Mouse (Mus musculus) c-Kit-positive CD71-positive TER-119-positive erythroid progenitor cells, embryonic 14.5 days (primary cell): ENCODE results near the gene Sphk1.
"Not testable (repeated sequence)": the region's sequence is repeated elsewhere in the genome, so short reads cannot be mapped to it uniquely, and the experiment has no call there.

Experiments used
- DNase-seq: peaks from one replicate; pipeline ENCODE4 v3.0.0-alpha.2; 2013; ENCODE audit warnings: low spot score

Sphk1 gene

DNA sequence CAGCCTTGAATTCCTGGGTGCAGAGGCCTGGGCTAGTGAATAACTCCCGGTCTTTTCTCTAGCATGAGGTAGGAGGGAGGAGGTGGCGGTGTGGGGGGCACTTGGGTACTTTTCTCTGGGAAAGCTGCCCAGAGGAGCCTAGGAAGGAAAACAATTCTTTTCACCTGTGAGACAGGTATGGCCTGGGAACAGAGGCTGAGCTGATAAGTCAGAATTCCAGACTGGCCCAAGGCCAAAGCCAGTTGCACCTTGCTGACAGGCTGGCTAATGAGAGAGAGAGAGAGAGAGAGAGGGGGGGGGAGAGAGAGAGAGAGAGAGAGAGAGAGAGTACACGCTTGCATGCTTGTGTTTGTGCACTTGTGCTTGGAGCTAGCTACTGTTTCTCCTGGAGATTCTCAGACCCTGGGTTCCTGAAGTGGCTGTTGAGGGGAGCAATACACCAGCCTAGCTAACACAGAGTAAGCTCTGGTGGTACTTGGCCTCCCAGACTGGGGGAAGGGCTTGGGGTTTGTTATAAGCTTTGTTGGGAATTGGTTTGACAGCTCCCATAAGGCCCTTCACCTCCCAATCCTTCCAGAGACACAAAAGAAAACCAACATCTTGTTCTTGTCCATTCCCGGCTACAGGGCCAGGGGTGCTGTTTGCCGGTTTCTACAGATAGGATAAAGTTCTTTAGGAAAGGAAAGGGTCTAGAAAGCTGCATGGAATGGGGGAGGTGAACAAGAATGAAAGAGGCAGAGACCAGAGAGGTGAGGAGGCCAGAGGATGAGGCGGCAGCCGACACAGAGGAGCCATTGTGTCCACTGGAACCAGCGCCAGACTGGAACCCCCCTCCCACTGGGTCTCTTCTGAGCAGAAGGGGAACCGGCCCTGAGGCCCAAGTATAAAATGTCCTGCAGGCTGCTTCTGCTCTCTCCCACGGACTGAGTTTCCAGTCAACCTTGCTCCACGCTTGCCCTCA, at the start of gene Sphk1:
Gene Sphk1 (plus strand): TSS at position 739 of the 961 bp plus-strand sequence.
- DNase-seq, result no peak

DNA sequence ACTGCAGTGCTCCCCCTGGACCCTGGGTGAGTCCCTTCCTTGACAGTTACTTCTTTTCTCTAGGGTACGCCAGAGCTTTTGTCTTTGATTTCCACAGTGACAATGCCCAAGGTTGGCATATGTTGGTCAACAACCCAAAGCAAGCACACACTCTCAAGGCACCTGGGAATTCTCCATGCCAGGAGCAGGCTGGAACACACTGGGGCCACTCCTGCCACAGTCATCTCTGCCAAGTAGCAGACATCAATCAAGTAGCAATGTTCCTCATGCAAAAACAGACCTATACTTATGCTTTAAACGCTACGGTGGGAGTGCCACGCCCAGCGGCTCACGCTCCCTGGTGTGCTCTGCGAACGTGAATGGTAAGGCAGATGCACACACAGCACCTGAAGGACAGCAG, 49.8 kb upstream of the Sphk1 start:
- no peak for DNase-seq

GRCm38 (mm10) chr11:116481776-116482175, 48.9 kb upstream of the Sphk1 start:
- no peak for DNase-seq

GRCm38 (mm10) chr11:116484261-116484660, 46.5 kb upstream of the Sphk1 start:
- DNase-seq, result no peak

- no peak for DNase-seq
These were observed 42.5 kb upstream of the Sphk1 start for GRCm38 (mm10) chr11:116488207-116488606.

- DNase-seq, result peak; percentile 36
These were observed 41.9 kb upstream of the Sphk1 start for GRCm38 (mm10) chr11:116488693-116489375.

- peak; percentile 26 for DNase-seq
These were observed 40.9 kb upstream of the Sphk1 start for GRCm38 (mm10) chr11:116489771-116490231.

DNA sequence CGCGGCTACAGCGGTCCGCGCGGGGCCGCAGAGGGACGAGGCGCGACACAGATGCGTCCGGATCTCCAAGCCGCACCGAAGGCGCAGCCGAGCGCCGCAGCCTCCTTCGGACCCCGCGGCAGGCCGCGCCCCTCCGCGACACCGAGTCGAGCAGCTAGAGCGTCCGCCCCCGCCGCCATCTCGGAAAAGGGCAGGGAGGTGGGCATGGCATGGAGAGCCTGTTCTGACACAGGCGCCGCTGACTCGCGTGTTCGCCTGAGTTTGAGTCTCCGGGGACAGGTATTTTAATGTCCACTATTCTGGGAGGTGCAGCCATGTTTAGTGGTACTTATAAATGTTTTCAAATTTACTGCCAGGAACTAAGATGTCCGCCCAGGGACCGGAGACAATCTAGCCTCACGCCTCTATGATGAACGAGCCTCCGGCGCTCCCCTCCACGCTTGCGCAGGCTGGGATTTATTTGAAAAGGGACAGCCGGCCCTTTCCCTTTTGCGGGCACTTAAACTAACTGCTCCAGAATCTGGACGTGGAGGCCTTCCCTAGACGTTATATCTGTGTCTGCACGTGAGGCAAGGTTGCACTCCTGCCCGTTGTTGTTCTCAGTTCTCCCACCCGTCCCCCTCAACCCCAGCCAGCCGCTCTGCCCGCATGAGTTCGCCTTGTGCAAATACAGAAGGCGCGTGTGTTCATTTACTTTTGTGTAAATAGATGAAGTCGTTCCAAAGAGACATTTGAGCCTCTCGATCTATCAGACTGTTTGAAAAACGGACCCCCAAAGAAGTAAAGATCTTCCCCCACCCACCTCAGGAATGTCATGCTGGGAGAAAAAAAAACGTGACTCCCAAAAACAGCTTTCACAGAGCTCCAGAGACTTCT, 40.3 kb upstream of the Sphk1 start:
- DNase-seq, result peak; percentile 89

GRCm38 (mm10) chr11:116491338-116491737, 39.4 kb upstream of the Sphk1 start:
- no peak for DNase-seq

DNA sequence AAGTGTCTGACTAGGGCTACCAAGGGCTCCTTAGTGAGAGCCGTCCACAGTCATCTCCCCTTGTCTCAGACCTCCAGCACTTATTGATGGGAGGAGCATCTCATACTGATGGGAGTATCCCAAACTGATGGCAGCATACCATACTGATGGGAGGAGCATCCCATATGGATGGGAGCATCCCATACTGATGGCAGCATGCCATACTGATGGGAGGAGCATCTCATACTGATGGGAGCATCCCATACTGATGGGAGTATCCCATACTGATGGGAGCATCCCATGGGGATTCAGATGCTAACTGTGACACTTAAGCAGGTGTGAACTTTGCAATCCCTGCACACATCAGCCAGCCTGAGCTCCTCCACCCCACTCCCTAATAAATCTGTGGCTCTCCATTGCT, 38.2 kb upstream of the Sphk1 start:
- DNase-seq, result not testable (repeated sequence)

DNA sequence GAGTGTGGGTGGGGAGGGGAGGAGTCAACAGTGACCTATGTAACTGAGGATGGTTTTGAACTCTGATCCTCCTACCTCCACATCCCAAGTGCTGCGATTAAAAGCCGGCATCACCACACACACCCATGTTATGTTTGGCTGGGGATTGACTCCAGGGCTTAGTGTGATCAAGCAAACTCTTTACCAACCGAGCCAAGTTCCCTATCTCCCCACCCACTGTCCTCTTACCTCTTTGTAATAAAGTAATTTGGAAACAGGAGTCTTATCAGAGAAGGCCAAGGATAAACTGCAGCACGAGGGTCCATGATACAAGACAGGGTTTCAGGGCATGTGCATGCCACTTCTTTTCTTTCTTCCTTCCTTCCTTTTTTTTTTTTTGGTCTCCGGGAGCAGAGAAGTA, 37.5 kb upstream of the Sphk1 start:
- DNase-seq, result no peak

- peak; percentile 67 for DNase-seq
These were observed 36.9 kb upstream of the Sphk1 start, which contains the start of gene Prpsap1 for GRCm38 (mm10) chr11:116493795-116494252. Prpsap1 (minus strand) TSS chr11:116494202.

DNA sequence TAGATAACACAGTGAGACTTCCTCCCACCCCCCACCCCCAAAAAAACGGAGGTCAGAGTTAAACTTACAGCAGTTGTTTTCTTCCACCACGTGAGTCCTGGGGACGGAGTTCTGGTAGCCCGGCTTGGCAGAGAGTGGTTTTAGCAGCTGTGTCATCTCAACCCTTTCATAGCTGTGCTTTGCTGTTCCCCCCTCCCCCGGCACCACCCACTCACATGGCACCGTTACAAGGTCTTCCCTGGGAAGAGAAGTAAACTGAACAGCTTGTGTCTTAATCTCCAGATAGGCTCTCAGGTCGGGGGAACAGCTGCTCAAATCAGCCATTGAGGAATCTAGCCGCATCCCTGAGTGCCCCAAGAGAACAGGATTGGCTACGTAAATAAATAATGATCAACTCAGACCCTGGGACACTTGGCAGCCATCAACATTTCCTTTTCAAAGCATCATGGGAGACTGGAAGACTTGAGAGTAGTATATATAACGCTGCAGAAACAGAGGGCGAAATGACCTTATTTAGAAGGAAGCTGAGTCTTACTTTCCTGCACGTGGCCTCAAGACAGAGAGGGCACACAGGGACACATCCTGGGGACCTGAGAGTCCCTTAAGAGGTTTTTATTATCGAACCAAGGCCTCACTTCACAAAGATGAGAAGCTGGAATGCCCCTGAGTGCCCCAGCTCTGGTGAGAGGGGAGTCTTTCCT, 36.1 kb upstream of the Sphk1 start:
- DNase-seq, result no peak

GRCm38 (mm10) chr11:116497313-116497712, 33.4 kb upstream of the Sphk1 start:
- no peak for DNase-seq

DNA sequence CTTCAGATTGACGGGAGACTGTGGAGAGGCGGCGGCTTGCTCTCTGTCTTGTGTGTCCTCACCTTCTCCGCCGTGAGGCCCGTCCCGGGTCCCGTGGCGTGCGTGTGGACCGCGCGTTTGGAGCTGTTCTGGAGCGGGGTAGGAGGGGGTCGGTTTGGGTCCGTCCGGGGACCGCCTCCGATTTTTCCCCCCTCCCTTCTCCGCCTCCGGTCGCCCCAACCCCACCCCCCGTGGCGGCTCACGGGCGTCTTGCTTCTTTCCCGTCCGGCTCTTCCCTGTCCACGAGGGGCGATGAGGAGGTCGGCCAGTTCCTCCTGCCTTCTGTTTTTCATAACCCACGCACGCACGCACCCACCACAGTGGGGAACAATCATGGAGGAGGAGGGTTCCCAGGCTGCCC, 32.1 kb upstream of the Sphk1 start:
- DNase-seq, result no peak

DNA sequence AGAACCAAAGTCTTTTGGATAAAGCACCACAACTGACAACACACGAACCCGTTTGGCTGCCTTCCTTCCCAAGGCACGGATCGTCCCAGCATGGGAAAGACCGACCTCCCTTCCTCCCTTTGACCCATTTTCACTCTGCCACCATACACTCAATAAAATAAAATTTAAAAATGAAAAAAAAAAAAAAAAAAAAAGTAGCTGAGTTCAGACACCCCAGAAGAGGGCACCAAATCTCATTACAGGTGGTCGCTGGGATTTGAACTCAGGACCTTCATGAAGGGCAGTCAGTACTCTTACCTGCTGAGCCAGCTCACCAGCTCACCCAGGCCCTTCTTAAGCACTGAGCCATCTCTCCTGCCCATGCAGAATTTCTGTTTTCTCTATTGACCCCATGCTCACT, 31.7 kb upstream of the Sphk1 start:
- no peak for DNase-seq

DNA sequence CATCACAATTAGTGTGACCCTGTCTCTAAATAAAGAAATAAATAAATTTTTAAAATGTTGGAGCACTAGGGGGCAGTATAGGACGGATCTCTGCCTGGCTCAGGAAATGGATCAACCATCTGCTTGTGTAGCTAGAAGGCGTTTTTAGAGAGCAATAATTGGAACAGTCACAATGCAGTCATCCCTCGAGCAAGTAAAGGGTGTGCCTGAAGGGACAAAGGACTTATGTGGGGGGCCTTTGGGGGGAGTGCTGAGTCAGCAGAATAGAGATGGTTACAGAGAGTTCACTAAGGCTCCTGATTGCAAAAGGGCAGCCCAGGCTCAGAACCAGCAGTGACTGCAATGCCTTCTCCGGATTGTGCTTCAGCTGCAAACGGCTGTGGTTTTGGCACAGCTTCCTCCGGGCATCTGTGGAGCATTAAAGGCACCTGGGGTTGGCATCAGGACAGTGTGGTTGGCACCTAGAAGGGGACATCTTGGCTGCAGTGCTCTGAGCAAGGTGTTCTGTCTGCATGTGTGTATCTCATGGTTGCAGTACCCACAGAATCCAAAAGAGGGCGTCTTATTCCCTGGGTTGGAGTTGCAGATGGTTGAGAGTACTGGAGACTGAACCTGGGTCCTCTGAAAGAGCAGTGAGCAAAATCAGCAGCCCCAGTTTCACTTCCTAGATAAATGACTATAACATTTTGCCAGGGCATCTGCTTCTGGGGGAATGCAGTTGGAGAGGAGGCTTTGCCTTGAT, 29.5 kb upstream of the Sphk1 start:
- peak; percentile 76 for DNase-seq

- no peak for DNase-seq
These were observed 26.2 kb upstream of the Sphk1 start for GRCm38 (mm10) chr11:116504516-116504915.

- peak; percentile 27 for DNase-seq
These were observed 25.2 kb upstream of the Sphk1 start for GRCm38 (mm10) chr11:116505573-116505972.

DNA sequence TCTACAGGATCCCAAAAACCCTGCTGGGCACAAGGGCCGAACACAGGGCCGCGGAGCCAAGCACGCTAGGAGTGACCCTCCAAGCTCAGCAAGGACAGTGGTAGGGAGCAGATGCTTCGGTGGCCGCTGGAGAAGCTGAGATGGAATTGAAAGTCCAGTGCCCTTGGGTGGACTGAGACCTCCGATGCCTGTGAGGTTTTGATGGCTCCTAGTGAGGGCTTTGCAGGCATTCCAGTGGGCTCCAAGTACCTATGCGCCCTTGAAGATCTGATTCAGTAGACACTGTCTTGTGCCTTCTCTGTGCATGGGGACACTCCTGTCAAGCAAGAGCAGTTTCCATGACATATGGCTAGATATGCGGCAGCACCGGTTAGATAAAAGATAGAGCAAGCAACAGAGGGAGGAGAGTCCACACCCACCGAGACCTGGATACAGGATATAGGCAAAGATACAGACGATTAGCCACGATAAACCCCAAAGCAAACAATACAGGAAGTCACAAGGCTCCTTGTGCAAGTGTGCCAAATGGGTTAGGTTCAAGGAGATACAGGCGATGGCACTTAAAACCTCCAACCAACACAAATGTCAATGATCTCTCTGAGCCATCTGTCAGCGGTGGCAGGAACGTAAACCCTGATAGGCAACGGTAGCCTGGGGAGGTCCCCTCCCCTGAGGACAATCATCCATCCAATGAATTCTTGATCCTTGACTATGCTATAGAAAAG, 24.4 kb upstream of the Sphk1 start:
- peak; percentile 77 for DNase-seq
